Mouse (Mus musculus) lung, adult 2 months (tissue): Measurements from ENCODE around the gene Asic2.

Source experiments
- CTCF ChIP-seq: fragments of 200-500 bp; IDR thresholded peaks from 2 replicates; pipeline ENCODE4 v1.5.1; 2011; ENCODE audit warnings: mild to moderate bottlenecking, low read length, control low read depth; ENCODE audit not compliant: insufficient read depth
- POLR2A ChIP-seq: fragments of 200-500 bp; IDR thresholded peaks from 2 replicates; pipeline ENCODE4 v1.6.1; 2011; ENCODE audit warnings: low read depth, mild to moderate bottlenecking, control low read depth, low read length, borderline replicate concordance; ENCODE audit errors: extremely low read depth

- TF ChIP-seq CTCF, result no peak
- no peak for TF ChIP-seq POLR2A
Measured at GRCm38 (mm10) chr11:81954398-81954797, 13.9 kb downstream of the Asic2 start.
